ENCODE assay signal across 20 mouse cellular contexts in the genomic region with DNA sequence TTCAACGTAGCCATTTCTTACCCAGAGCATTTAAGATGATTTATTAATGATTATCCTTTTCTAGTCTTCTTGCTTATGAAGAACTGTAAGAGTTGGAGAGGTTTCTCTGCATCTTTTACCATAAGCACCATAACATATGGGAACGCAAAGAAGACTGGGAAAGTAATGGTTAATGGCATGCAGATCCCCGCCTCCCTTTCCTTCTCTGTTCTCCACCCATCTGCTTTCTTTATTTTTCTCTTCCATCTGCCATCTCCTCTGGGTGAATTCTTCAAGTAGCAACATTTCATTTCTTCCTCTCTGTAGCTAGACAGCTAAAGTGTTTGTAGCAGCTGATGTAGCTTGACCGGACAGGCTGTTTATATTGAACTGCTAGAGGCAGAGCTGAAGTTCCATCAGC. TPM values are rescaled to one million over a fixed set of nuclear protein-coding genes. Genes with fewer than 3 reads are reported as not detected.
"Had no signal": no experiment of that assay in that cellular context is flagged by ENCODE, and none has a peak within 500 bp of the region (broad histone marks: within the 10 kb centered on the region; RNA-seq: fewer than 3 reads in every experiment).

No protein-coding gene starts in this region.

- H3K4me3 ChIP-seq: kidney, embryonic 15.5 days; left cerebral cortex, adult 2 months; midbrain, embryonic 12.5 days; midbrain, embryonic 15.5 days; neural tube, embryonic 12.5 days; neural tube, embryonic 15.5 days had no signal

- H3K9ac ChIP-seq: kidney, embryonic 15.5 days; liver, embryonic 14.5 days; liver, postnatal 0 days; lung, embryonic 14.5 days; midbrain, embryonic 12.5 days; midbrain, embryonic 15.5 days; neural tube, embryonic 12.5 days; neural tube, embryonic 15.5 days had no signal

- H3K27ac ChIP-seq: kidney, embryonic 15.5 days; left cerebral cortex, adult 2 months; liver, embryonic 14.5 days; macrophage; midbrain, embryonic 12.5 days; midbrain, embryonic 15.5 days; neural tube, embryonic 12.5 days; neural tube, embryonic 15.5 days; stomach, postnatal 0 days had no signal

- H3K4me2 ChIP-seq: kidney, embryonic 15.5 days; lung, embryonic 14.5 days; midbrain, embryonic 12.5 days; midbrain, embryonic 15.5 days; neural tube, embryonic 12.5 days; neural tube, embryonic 15.5 days had no signal

- ATAC-seq: liver, postnatal 0 days; lung, postnatal 0 days; midbrain, embryonic 15.5 days had no signal

- H3K27me3 ChIP-seq: kidney, embryonic 15.5 days; midbrain, embryonic 12.5 days; midbrain, embryonic 15.5 days; neural tube, embryonic 12.5 days; neural tube, embryonic 15.5 days had no signal

- DNase-seq: kidney, adult 8-10 months; kidney, postnatal 4 days; layer of hippocampus, adult 9-11 months; liver, postnatal 0 days; lung, embryonic 14.5 days; right cerebral cortex, adult 18-20 months; thymus, adult 2 months; thymus, postnatal 14 days; thymus, postnatal 4 days had no signal

- H3K9me3 ChIP-seq: kidney, embryonic 15.5 days; midbrain, embryonic 12.5 days; midbrain, embryonic 15.5 days; neural tube, embryonic 12.5 days; neural tube, embryonic 15.5 days had no signal

- H3K4me1 ChIP-seq: kidney, embryonic 15.5 days; midbrain, embryonic 12.5 days; midbrain, embryonic 15.5 days; neural tube, embryonic 12.5 days; neural tube, embryonic 15.5 days had no signal

RNA-seq across cellular contexts. Expression of a gene that starts 54.2 kb away (rescaled TPM):
- polyA plus RNA-seq: lung, embryonic 14.5 days; stomach, embryonic 14.5 days had no signal
